Mouse (Mus musculus) bone marrow macrophage, adult 2 months (primary cell): ENCODE data around the gene Cbr3.

Experiments used
- CTCF ChIP-seq: IDR thresholded peaks from 2 replicates; pipeline ENCODE4 v1.5.1; 2012; ENCODE audit warnings: low read depth, mild to moderate bottlenecking, low read length, moderate library complexity
- POLR2A ChIP-seq: IDR thresholded peaks from 2 replicates; pipeline ENCODE4 v1.6.1; 2012; ENCODE audit warnings: mild to moderate bottlenecking, low read depth, low read length, borderline replicate concordance

DNA sequence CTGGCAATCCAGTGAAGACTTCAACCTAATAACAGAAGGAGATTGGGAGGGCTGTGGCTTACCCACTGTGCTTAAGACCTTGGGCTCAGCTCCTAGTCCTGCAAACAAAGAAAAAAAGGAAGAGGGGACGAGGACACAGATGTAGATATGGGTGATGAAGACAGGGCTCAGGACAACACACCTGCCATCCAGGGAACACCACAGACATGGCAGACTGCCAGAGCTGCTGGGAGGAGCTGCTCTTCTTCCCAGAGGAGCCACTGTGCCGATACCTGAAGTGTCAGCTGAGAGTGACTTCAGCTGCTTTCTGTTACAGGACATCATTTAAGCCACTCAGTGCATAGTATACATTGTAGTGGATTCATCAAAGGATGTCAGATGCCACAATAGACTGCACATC, 39.5 kb downstream of the Cbr3 start:
- TF ChIP-seq CTCF: no peak
- no peak for TF ChIP-seq POLR2A
